Mouse (Mus musculus): ENCODE measurements around the gene Pik3c2b.

DNA sequence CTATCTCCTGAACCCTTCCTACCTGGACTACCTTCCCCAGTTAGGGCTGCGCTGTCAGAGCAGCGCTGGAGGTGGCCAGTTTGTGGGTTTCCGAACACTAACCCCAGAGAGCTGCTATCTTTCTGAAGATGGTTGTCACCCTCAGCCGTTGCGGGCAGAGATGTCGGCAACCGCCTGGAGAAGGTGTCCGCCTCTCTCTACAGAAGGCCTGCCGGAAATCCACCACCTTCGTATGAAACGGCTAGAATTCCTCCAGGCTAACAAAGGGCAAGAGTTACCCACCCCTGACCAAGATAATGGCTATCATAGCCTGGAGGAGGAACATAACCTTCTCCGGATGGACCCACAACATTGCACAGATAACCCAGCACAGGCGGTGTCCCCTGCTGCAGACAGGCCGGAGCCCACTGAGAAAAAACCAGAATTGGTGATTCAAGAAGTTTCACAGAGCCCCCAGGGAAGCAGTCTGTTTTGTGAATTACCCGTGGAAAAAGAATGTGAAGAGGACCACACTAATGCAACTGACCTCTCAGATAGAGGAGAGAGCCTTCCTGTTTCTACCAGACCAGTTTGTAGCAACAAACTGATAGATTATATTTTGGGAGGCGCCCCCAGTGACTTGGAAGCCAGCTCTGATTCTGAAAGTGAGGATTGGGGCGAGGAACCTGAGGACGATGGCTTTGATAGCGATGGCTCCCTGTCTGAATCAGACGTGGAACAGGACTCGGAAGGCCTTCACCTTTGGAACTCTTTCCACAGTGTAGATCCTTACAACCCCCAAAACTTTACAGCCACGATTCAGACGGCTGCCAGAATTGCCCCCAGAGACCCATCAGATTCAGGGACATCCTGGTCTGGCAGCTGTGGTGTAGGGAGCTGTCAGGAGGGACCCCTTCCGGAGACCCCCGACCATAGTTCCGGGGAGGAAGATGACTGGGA lies 87.2 kb downstream of the Pik3c2b start:
- TF ChIP-seq CTCF (IDR thresholded peaks at IDR 0.05; ENCODE audit: low read depth): no peak
- 0 out of 2 replicates have a peak, but pooled peaks have one; percentile 22 for TF ChIP-seq EP300 (IDR thresholded peaks at IDR 0.05; ENCODE audit: low read depth)
